Mouse (Mus musculus): ENCODE data around the gene Gm10277. TPM values are rescaled to one million over a fixed set of nuclear protein-coding genes. Genes with fewer than 3 reads are reported as not detected.

The Gm10277 gene
- polyA plus RNA-seq (2015; fragmentation: Nextera tagmentation; extraction: Ambion mirVana) = 0.53 and 0.72 TPM in 2 replicates

- 89% methylated on average over 5 of the region's 5 CpGs for WGBS
- H3K4me3 ChIP-seq (ENCODE audit: low read depth, low read length) = no peak within 1 kb of the TSS
- peaks cover 36% of the 10 kb centered on the region for H3K4me1 ChIP-seq (replicated peaks; ENCODE audit: control insufficient read depth, insufficient read depth, low read length)
- H3K36me3 ChIP-seq (ENCODE audit: control insufficient read depth, insufficient read depth) = no peaks in the 10 kb centered on the region
- H3K9me3 ChIP-seq (ENCODE audit: control insufficient read depth) = no peaks in the 10 kb centered on the region
- H3K9ac ChIP-seq (ENCODE audit: low read depth, low read length) = peak within 1 kb of the TSS; percentile 50
- peak within 1 kb of the TSS; percentile 98 for H3K27ac ChIP-seq (ENCODE audit: low read depth, low read length)
- no peaks in the 10 kb centered on the region for H3K27me3 ChIP-seq (replicated peaks; ENCODE audit: control insufficient read depth, insufficient read depth, low read length)
- no peak for TF ChIP-seq CTCF (IDR thresholded peaks at IDR 0.05; ENCODE audit: low read depth)
- ATAC-seq = no peak
- no peak within 1 kb of the TSS for H3K4me2 ChIP-seq (replicated peaks; ENCODE audit: low read depth)
Observed at GRCm38 (mm10) chr11:77787707-77788106, at the start of gene Gm10277. Gm10277 (minus strand) TSS chr11:77787747.

GRCm38 (mm10) chr11:77836751-77837150, 49.2 kb upstream of the Gm10277 start:
- ATAC-seq = peak; percentile 48; the same call in 1 of the 2 replicates

GRCm38 (mm10) chr11:77836290-77836689, 48.7 kb upstream of the Gm10277 start:
- H3K4me1 ChIP-seq (replicated peaks; ENCODE audit: control insufficient read depth, insufficient read depth, low read length) = no peaks in the 10 kb centered on the region
- no peak overlapping the region for H3K4me3 ChIP-seq (ENCODE audit: low read depth, low read length)
- peaks cover 80% of the 10 kb centered on the region for H3K36me3 ChIP-seq (ENCODE audit: control insufficient read depth, insufficient read depth)
- no peaks in the 10 kb centered on the region for H3K27me3 ChIP-seq (replicated peaks; ENCODE audit: control insufficient read depth, insufficient read depth, low read length)
- H3K9me3 ChIP-seq (ENCODE audit: control insufficient read depth) = no peaks in the 10 kb centered on the region
- ATAC-seq = no peak
- H3K9ac ChIP-seq (ENCODE audit: low read depth, low read length) = no peak overlapping the region
- H3K27ac ChIP-seq (ENCODE audit: low read depth, low read length) = peak overlapping the region; percentile 66
- WGBS = 81% methylated on average over 5 of the region's 5 CpGs
- no peak overlapping the region for H3K4me2 ChIP-seq (replicated peaks; ENCODE audit: low read depth)
- TF ChIP-seq CTCF (IDR thresholded peaks at IDR 0.05; ENCODE audit: low read depth) = no peak

More at GRCm38 (mm10) chr11:77836751-77837150, 49.2 kb upstream of the Gm10277 start:
- H3K27ac ChIP-seq (ENCODE audit: low read depth, low read length) = peak overlapping the region; percentile 66
- H3K9me3 ChIP-seq (ENCODE audit: control insufficient read depth) = no peaks in the 10 kb centered on the region
- H3K9ac ChIP-seq (ENCODE audit: low read depth, low read length) = no peak overlapping the region
- H3K4me1 ChIP-seq (replicated peaks; ENCODE audit: control insufficient read depth, insufficient read depth, low read length) = no peaks in the 10 kb centered on the region
- no peak overlapping the region for H3K4me2 ChIP-seq (replicated peaks; ENCODE audit: low read depth)
- H3K27me3 ChIP-seq (replicated peaks; ENCODE audit: control insufficient read depth, insufficient read depth, low read length) = no peaks in the 10 kb centered on the region
- TF ChIP-seq CTCF (IDR thresholded peaks at IDR 0.05; ENCODE audit: low read depth) = no peak
- H3K36me3 ChIP-seq (ENCODE audit: control insufficient read depth, insufficient read depth) = peaks cover 84% of the 10 kb centered on the region
- WGBS = 39% methylated on average over 4 of the region's 4 CpGs
- no peak overlapping the region for H3K4me3 ChIP-seq (ENCODE audit: low read depth, low read length)

- 90% methylated on average over 3 of the region's 3 CpGs for WGBS
- Histone ChIP-seq H3K27me3 (replicated peaks; ENCODE audit: control insufficient read depth, insufficient read depth, low read length) (no peaks in the 10 kb centered on the region), H3K9ac (ENCODE audit: low read depth, low read length) (no peak overlapping the region), H3K4me2 (replicated peaks; ENCODE audit: low read depth) (no peak overlapping the region), H3K9me3 (ENCODE audit: control insufficient read depth) (no peaks in the 10 kb centered on the region), H3K4me3 (ENCODE audit: low read depth, low read length) (no peak overlapping the region), H3K27ac (ENCODE audit: low read depth, low read length) (no peak overlapping the region), H3K4me1 (replicated peaks; ENCODE audit: control insufficient read depth, insufficient read depth, low read length) (no peaks in the 10 kb centered on the region), H3K36me3 (ENCODE audit: control insufficient read depth, insufficient read depth) (peaks cover 77% of the 10 kb centered on the region)
- ATAC-seq = no peak
- TF ChIP-seq CTCF (IDR thresholded peaks at IDR 0.05; ENCODE audit: low read depth) = peak; percentile 65
Observed at GRCm38 (mm10) chr11:77835109-77835508, 47.6 kb upstream of the Gm10277 start.

GRCm38 (mm10) chr11:77832541-77832940, 45.0 kb upstream of the Gm10277 start:
- no peaks in the 10 kb centered on the region for H3K9me3 ChIP-seq (ENCODE audit: control insufficient read depth)
- H3K36me3 ChIP-seq (ENCODE audit: control insufficient read depth, insufficient read depth) = peaks cover 84% of the 10 kb centered on the region
- no peak for TF ChIP-seq CTCF (IDR thresholded peaks at IDR 0.05; ENCODE audit: low read depth)
- no peak overlapping the region for H3K4me2 ChIP-seq (replicated peaks; ENCODE audit: low read depth)
- H3K9ac ChIP-seq (ENCODE audit: low read depth, low read length) = no peak overlapping the region
- no peak overlapping the region for H3K4me3 ChIP-seq (ENCODE audit: low read depth, low read length)
- 82% methylated on average over 4 of the region's 4 CpGs for WGBS
- no peaks in the 10 kb centered on the region for H3K4me1 ChIP-seq (replicated peaks; ENCODE audit: control insufficient read depth, insufficient read depth, low read length)
- H3K27ac ChIP-seq (ENCODE audit: low read depth, low read length) = no peak overlapping the region
- no peak for ATAC-seq
- no peaks in the 10 kb centered on the region for H3K27me3 ChIP-seq (replicated peaks; ENCODE audit: control insufficient read depth, insufficient read depth, low read length)

GRCm38 (mm10) chr11:77830875-77831274, 43.3 kb upstream of the Gm10277 start:
- Histone ChIP-seq H3K4me1 (replicated peaks; ENCODE audit: control insufficient read depth, insufficient read depth, low read length) (no peaks in the 10 kb centered on the region), H3K4me3 (ENCODE audit: low read depth, low read length) (no peak overlapping the region), H3K27me3 (replicated peaks; ENCODE audit: control insufficient read depth, insufficient read depth, low read length) (no peaks in the 10 kb centered on the region), H3K27ac (ENCODE audit: low read depth, low read length) (no peak overlapping the region), H3K36me3 (ENCODE audit: control insufficient read depth, insufficient read depth) (peaks cover 78% of the 10 kb centered on the region), H3K9me3 (ENCODE audit: control insufficient read depth) (no peaks in the 10 kb centered on the region), H3K9ac (ENCODE audit: low read depth, low read length) (no peak overlapping the region), H3K4me2 (replicated peaks; ENCODE audit: low read depth) (no peak overlapping the region)
- TF ChIP-seq CTCF (IDR thresholded peaks at IDR 0.05; ENCODE audit: low read depth) = no peak
- no peak for ATAC-seq
- 80% methylated on average over 7 of the region's 7 CpGs for WGBS

Measured in intestine, postnatal 0 days (tissue).